Mouse (Mus musculus) urinary bladder, postnatal 4 days (tissue): ENCODE results near the gene P3h1.
"Not testable (repeated sequence)": the region's sequence is repeated elsewhere in the genome, so short reads cannot be mapped to it uniquely, and the experiment has no call there.

Source experiments
- DNase-seq, 2 experiments: peaks; one replicate each; pipeline ENCODE4 v3.0.0; 2021 to 2022; ENCODE audit warnings: low spot score in 2 of 2

Gene P3h1

GRCm38 (mm10) chr4:119275226-119275625 is 42.5 kb downstream of the P3h1 start:
- DNase-seq, result no peak

- no peak for DNase-seq
These were observed 43.0 kb downstream of the P3h1 start for GRCm38 (mm10) chr4:119275726-119276125.

GRCm38 (mm10) chr4:119278784-119279183 is 46.1 kb downstream of the P3h1 start:
- not testable (repeated sequence) for DNase-seq

GRCm38 (mm10) chr4:119284861-119285260 is 52.1 kb downstream of the P3h1 start:
- no peak for DNase-seq

- DNase-seq, result no peak
These were observed 52.6 kb downstream of the P3h1 start for GRCm38 (mm10) chr4:119285336-119285735.

- DNase-seq, result no peak
These were observed 59.2 kb downstream of the P3h1 start for GRCm38 (mm10) chr4:119291921-119292320.

- DNase-seq, result peak in 1 of 2 experiments; percentile 30
These were observed 60.3 kb downstream of the P3h1 start for GRCm38 (mm10) chr4:119292771-119293573.

GRCm38 (mm10) chr4:119293574-119294258 is 61.0 kb downstream of the P3h1 start:
- peak in 1 of 2 experiments; percentile 20 for DNase-seq

- DNase-seq, result peak; percentile 99 to 100
These were observed 61.9 kb downstream of the P3h1 start, which contains the start of gene Ybx1 for GRCm38 (mm10) chr4:119294415-119295133. TSS of gene Ybx1 (minus strand) at chr4:119294604.

GRCm38 (mm10) chr4:119295134-119295453 is 62.4 kb downstream of the P3h1 start:
- no peak for DNase-seq

GRCm38 (mm10) chr4:119297361-119297760 is 64.6 kb downstream of the P3h1 start:
- DNase-seq, result no peak
